Comparison of ENCODE assay signal across 21 mouse cellular contexts in genomic region chr12:107547194-107547885, GRCm38 (mm10). TPM values are rescaled to one million over a fixed set of nuclear protein-coding genes. Genes with fewer than 3 reads are reported as not detected.
A peak's percentile ranks its signal among the peaks of the same experiment; 100 is the strongest.
DNase-seq lines count a peak whose midpoint lies in the region; ATAC-seq and TF ChIP-seq lines count a peak whose summit lies in the region.
"Had no signal": no experiment of that assay in that cellular context is flagged by ENCODE, and none has a peak within 500 bp of the region (broad histone marks: within the 10 kb centered on the region; RNA-seq: fewer than 3 reads in every experiment).

No protein-coding gene starts in this region.

- peaks cover 12% of the 10 kb centered on the region for H3K4me1 ChIP-seq in hindbrain, embryonic 10.5 days (replicated peaks)
- peaks cover 14% of the 10 kb centered on the region for H3K4me1 ChIP-seq in hindbrain, embryonic 13.5 days (replicated peaks)
- peaks cover 14% of the 10 kb centered on the region; the same call in 1 of the 2 replicates for H3K4me1 ChIP-seq in lung, embryonic 15.5 days
- no peaks in the 10 kb centered on the region for H3K4me1 ChIP-seq in lung, adult 2 months (ENCODE audit: control insufficient read depth, insufficient read depth, low read length)
- H3K4me1 ChIP-seq: heart, embryonic 12.5 days; kidney, embryonic 15.5 days; liver, embryonic 15.5 days had no signal

- H3K27ac ChIP-seq in hindbrain, embryonic 10.5 days, result peak overlapping the region; percentile 45
- no peak overlapping the region for H3K27ac ChIP-seq in hindbrain, embryonic 13.5 days
- peak overlapping the region; percentile 29; the same call in 1 of the 2 replicates for H3K27ac ChIP-seq in lung, embryonic 15.5 days
- H3K27ac ChIP-seq: embryonic facial prominence, embryonic 15.5 days; kidney, embryonic 15.5 days; limb, embryonic 13.5 days; liver, embryonic 15.5 days had no signal

- TF ChIP-seq CTCF in lung, adult 2 months (IDR thresholded peaks at IDR 0.05; ENCODE audit: insufficient read depth, low read length), result no peak

- no peak for TF ChIP-seq POLR2A in lung, adult 2 months (IDR thresholded peaks at IDR 0.05; ENCODE audit: borderline replicate concordance, extremely low read depth, low read depth, low read length)

- no peaks in the 10 kb centered on the region for H3K36me3 ChIP-seq in hindbrain, embryonic 10.5 days
- no peaks in the 10 kb centered on the region for H3K36me3 ChIP-seq in hindbrain, embryonic 13.5 days
- no peaks in the 10 kb centered on the region for H3K36me3 ChIP-seq in lung, embryonic 15.5 days
- H3K36me3 ChIP-seq: embryonic facial prominence, embryonic 15.5 days; heart, embryonic 12.5 days; kidney, embryonic 15.5 days; limb, embryonic 13.5 days; liver, embryonic 15.5 days had no signal

- 58% methylated on average over 5 of the region's 5 CpGs for WGBS in hindbrain, embryonic 10.5 days
- 40% methylated on average over 5 of the region's 5 CpGs for WGBS in hindbrain, embryonic 13.5 days
- 33% methylated on average over 5 of the region's 5 CpGs for WGBS in lung, embryonic 15.5 days
- WGBS in lung, adult 2 months, result 46% methylated on average over 5 of the region's 5 CpGs

- H3K27me3 ChIP-seq in hindbrain, embryonic 10.5 days (ENCODE audit: insufficient read depth, poor library complexity, severe bottlenecking), result no peaks in the 10 kb centered on the region
- no peaks in the 10 kb centered on the region for H3K27me3 ChIP-seq in hindbrain, embryonic 13.5 days
- H3K27me3 ChIP-seq in lung, embryonic 15.5 days, result no peaks in the 10 kb centered on the region
- H3K27me3 ChIP-seq: CH12.LX; embryonic facial prominence, embryonic 15.5 days; heart, embryonic 12.5 days; kidney, embryonic 15.5 days; limb, embryonic 13.5 days; liver, embryonic 15.5 days had no signal

- no peak overlapping the region for H3K4me3 ChIP-seq in hindbrain, embryonic 10.5 days
- no peak overlapping the region for H3K4me3 ChIP-seq in hindbrain, embryonic 13.5 days
- H3K4me3 ChIP-seq in lung, embryonic 15.5 days, result no peak overlapping the region
- no peak overlapping the region for H3K4me3 ChIP-seq in lung, adult 2 months (replicated peaks; ENCODE audit: extremely low read depth, low read depth, low read length)
- H3K4me3 ChIP-seq: embryonic facial prominence, embryonic 15.5 days; heart, embryonic 12.5 days; kidney, embryonic 15.5 days; limb, embryonic 13.5 days; liver, embryonic 15.5 days had no signal

- H3K4me2 ChIP-seq in hindbrain, embryonic 13.5 days, result no peak overlapping the region
- H3K4me2 ChIP-seq in lung, embryonic 15.5 days, result no peak overlapping the region
- H3K4me2 ChIP-seq: embryonic facial prominence, embryonic 15.5 days; heart, embryonic 12.5 days; kidney, embryonic 15.5 days; limb, embryonic 13.5 days; liver, embryonic 15.5 days had no signal

- no peak for ATAC-seq in hindbrain, embryonic 13.5 days (ENCODE audit: low FRiP score)
- peak; percentile 75; the same call in 1 of the 2 replicates for ATAC-seq in lung, embryonic 15.5 days (ENCODE audit: borderline replicate concordance, extremely low read depth, low FRiP score, low TSS enrichment)

- peak; percentile 38 to 39 for DNase-seq in cerebellum, postnatal 14 days
- no peak for DNase-seq in cerebellum, postnatal 36 days
- no peak for DNase-seq in hindbrain, embryonic 10.5 days (ENCODE audit: low spot score)
- no peak for DNase-seq in lung, adult 2 months
- DNase-seq in lung, postnatal 36 days, result peak; percentile 5
- no peak for DNase-seq in adrenal gland, postnatal 36 days
- DNase-seq: adrenal gland, postnatal 14 days; gastrocnemius, postnatal 36 days had no signal

- no peak overlapping the region for H3K9ac ChIP-seq in hindbrain, embryonic 13.5 days
- no peak overlapping the region for H3K9ac ChIP-seq in lung, embryonic 15.5 days
- H3K9ac ChIP-seq: embryonic facial prominence, embryonic 15.5 days; heart, embryonic 12.5 days; kidney, embryonic 15.5 days; limb, embryonic 13.5 days; liver, embryonic 15.5 days had no signal

- H3K9me3 ChIP-seq in hindbrain, embryonic 10.5 days, result no peaks in the 10 kb centered on the region
- no peaks in the 10 kb centered on the region for H3K9me3 ChIP-seq in hindbrain, embryonic 13.5 days
- no peaks in the 10 kb centered on the region for H3K9me3 ChIP-seq in lung, embryonic 15.5 days
- H3K9me3 ChIP-seq: embryonic facial prominence, embryonic 15.5 days; heart, embryonic 12.5 days; kidney, embryonic 15.5 days; limb, embryonic 13.5 days; liver, embryonic 15.5 days had no signal

RNA-seq across cellular contexts. Expression of gene 3110018I06Rik, which starts 58.9 kb away (rescaled TPM):
- polyA plus RNA-seq in hindbrain, embryonic 10.5 days (2016; fragmentation: Nextera tagmentation; extraction: Ambion mirVana), result not detected in 2 replicates
- polyA plus RNA-seq in hindbrain, embryonic 13.5 days (2015; fragmentation: Nextera tagmentation; extraction: Ambion mirVana), result not detected in 2 replicates
- polyA plus RNA-seq in lung, embryonic 15.5 days (2015; fragmentation: Nextera tagmentation; extraction: Ambion mirVana), result not detected in 2 replicates
- polyA plus RNA-seq in lung, adult 2 months (2012; rRNA removed), result not detected in 2 replicates
- total RNA-seq in adrenal gland, postnatal 36 days (2021), result not detected
- total RNA-seq: adrenal gland, postnatal 14 days; CH12.LX; common myeloid progenitor, adult 5-6 weeks; gastrocnemius, postnatal 36 days; hematopoietic stem cell, adult 5-6 weeks; layer of hippocampus, adult 18-20 months had no signal
- polyA plus RNA-seq: embryonic facial prominence, embryonic 15.5 days; forebrain, embryonic 16.5 days; heart, embryonic 12.5 days; kidney, embryonic 15.5 days; limb, embryonic 13.5 days; liver, embryonic 15.5 days; spleen, adult 2 months had no signal

Comparison
In these comparisons a context has a peak if more than half of its experiments do, and no peak if none do; other contexts are left out.
1. DNase-seq: peak in cerebellum, postnatal 14 days (2 of 2) and lung, postnatal 36 days (single experiment); none in cerebellum, postnatal 36 days (0 of 2), hindbrain, embryonic 10.5 days (single experiment), lung, adult 2 months (single experiment) and adrenal gland, postnatal 36 days (0 of 2).